16 mouse cellular contexts compared by ENCODE assay signal in genomic region chr13:73455328-73455727, GRCm38 (mm10).
"Had no signal": no experiment of that assay in that cellular context is flagged by ENCODE, and none has a peak within 500 bp of the region (broad histone marks: within the 10 kb centered on the region; RNA-seq: fewer than 3 reads in every experiment).

No protein-coding gene starts in this region.

- H3K36me3 ChIP-seq: kidney, embryonic 15.5 days; midbrain, embryonic 12.5 days; neural tube, embryonic 13.5 days had no signal

- H3K4me3 ChIP-seq: kidney, embryonic 15.5 days; midbrain, embryonic 12.5 days; myocyte; neural tube, embryonic 13.5 days had no signal

- H3K9ac ChIP-seq: kidney, embryonic 15.5 days; liver, embryonic 14.5 days; midbrain, embryonic 12.5 days; neural tube, embryonic 13.5 days had no signal

- DNase-seq: kidney, adult 11 months; kidney, adult 8-10 months; kidney, postnatal 10 days; kidney, postnatal 36 days; lung, adult 18-20 months; lung, postnatal 10 days; retina, postnatal 1 day; right cerebral cortex, postnatal 25 days; thymus, postnatal 25 days had no signal

- H3K9me3 ChIP-seq: kidney, embryonic 15.5 days; midbrain, embryonic 12.5 days; neural tube, embryonic 13.5 days had no signal

- H3K4me2 ChIP-seq: kidney, embryonic 15.5 days; midbrain, embryonic 12.5 days; neural tube, embryonic 13.5 days had no signal

- H3K27ac ChIP-seq: kidney, embryonic 15.5 days; liver, embryonic 14.5 days; midbrain, embryonic 12.5 days; neural tube, embryonic 13.5 days had no signal

- ATAC-seq: hindbrain, embryonic 16.5 days; midbrain, embryonic 16.5 days had no signal

- H3K27me3 ChIP-seq: kidney, embryonic 15.5 days; midbrain, embryonic 12.5 days; neural tube, embryonic 13.5 days had no signal

- H3K4me1 ChIP-seq: kidney, embryonic 15.5 days; midbrain, embryonic 12.5 days; neural tube, embryonic 13.5 days had no signal
